Mouse (Mus musculus) midbrain, embryonic 14.5 days (tissue): ENCODE measurements around the gene Vps29. TPM values are rescaled to one million over a fixed set of nuclear protein-coding genes. Genes with fewer than 3 reads are reported as not detected.
A peak's percentile ranks its signal among the peaks of the same experiment; 100 is the strongest.

Source experiments
- ATAC-seq: fragments of 200-750 bp; cut with Nextera tagmentation; 2 replicates; pipeline ENCODE4 v1.8.0; 2017; ENCODE audit warnings: moderate number of reproducible peaks, moderate library complexity; ENCODE audit not compliant: low FRiP score, low TSS enrichment
- DNase-seq: peaks from one replicate; pipeline ENCODE4 v3.0.0-alpha.2; 2015
- H3K27ac ChIP-seq: fragments of 300-500 bp; sonication (generic); replicated peaks from 2 replicates; pipeline ENCODE4 v1.5.1; 2014; ENCODE audit warnings: mild to moderate bottlenecking, low read depth, low read length, moderate library complexity
- H3K27me3 ChIP-seq: fragments of 300-500 bp; sonication (generic); 2 replicates; pipeline ENCODE4 v1.6.1; 2014; ENCODE audit warnings: low read length, control low read depth, mixed read lengths; ENCODE audit not compliant: control insufficient read depth, insufficient read depth
- H3K36me3 ChIP-seq: fragments of 300-500 bp; sonication (generic); 2 replicates; pipeline ENCODE4 v1.6.1; 2014; ENCODE audit warnings: low read length, control low read depth; ENCODE audit not compliant: control insufficient read depth, insufficient read depth
- H3K4me1 ChIP-seq: fragments of 300-500 bp; sonication (generic); 2 replicates; pipeline ENCODE4 v1.6.1; 2014; ENCODE audit warnings: mild to moderate bottlenecking, antibody characterized with exemption, low read length, control low read depth; ENCODE audit not compliant: control insufficient read depth, insufficient read depth
- H3K4me2 ChIP-seq: fragments of 300-500 bp; sonication (generic); 2 replicates; pipeline ENCODE4 v1.6.1; 2014; ENCODE audit warnings: mild to moderate bottlenecking, low read length, moderate library complexity
- H3K4me3 ChIP-seq: fragments of 300-500 bp; sonication (generic); replicated peaks from 2 replicates; pipeline ENCODE4 v1.5.1; 2014; ENCODE audit warnings: low read depth, low read length
- H3K9ac ChIP-seq: fragments of 300-500 bp; sonication (generic); replicated peaks from 2 replicates; pipeline ENCODE4 v1.6.1; 2014; ENCODE audit warnings: mild to moderate bottlenecking, low read length, moderate library complexity
- H3K9me3 ChIP-seq: fragments of 300-500 bp; sonication (generic); 2 replicates; pipeline ENCODE4 v1.6.1; 2016; ENCODE audit warnings: low read length, control low read depth, mixed read lengths; ENCODE audit not compliant: control insufficient read depth
- WGBS: fragments of 180-500 bp; shearing (Covaris S2); extraction: QIAGEN DNeasy Blood & Tissue Kit; methylation state at CpG from one replicate; pipeline ENCODE4 v1.1.7; 2014; 5-methylcytosine and 5-hydroxymethylcytosine counted together
- polyA plus RNA-seq: library from polyadenylated mRNA; unstranded; fragments of >200 nt; fragmentation: Nextera tagmentation; extraction: Ambion mirVana; gene quantifications from 2 replicates; pipeline ENCODE4 v1.2.1, GENCODE M21; 2014

Vps29 gene
- polyA plus RNA-seq, 1 experiment from 2014 or later: 324 TPM

DNA sequence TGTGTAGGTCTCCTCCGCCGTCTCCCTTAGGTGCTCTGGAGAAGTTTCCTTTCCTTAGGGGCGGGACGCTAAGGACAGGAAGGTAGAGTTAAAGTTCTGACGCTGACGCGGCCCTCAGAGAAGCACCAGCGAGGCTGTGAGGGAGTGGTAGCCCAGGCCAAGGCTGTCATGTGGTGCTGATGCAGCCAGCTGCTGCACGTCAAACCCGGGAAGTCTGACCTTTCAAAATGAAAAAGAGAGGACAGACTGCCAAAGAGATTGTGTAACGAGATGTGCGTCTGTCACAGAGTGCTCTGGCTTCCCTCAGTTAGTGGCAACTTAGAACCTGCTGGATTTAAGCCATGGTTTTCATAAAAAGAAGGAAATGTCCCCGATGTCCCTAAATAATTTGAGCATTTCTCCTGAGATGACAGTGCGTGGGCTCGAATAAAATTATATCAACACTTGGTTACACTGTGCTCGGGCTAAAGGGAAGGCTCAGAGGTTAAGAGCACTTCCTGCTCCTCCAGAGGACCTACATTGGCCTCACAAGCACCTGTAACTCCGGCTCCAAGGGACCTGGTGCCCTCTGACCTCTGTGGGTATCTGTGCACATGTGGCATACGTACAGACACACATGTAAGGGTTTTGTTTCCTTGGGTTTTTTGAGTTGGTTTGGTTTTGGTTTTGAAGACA is 46.6 kb downstream of the Vps29 start:
- Histone ChIP-seq H3K4me1 (no peaks in the 10 kb centered on the region), H3K9me3 (no peaks in the 10 kb centered on the region), H3K27me3 (no peaks in the 10 kb centered on the region), H3K4me2 (no peak overlapping the region), H3K9ac (no peak overlapping the region), H3K27ac (no peak overlapping the region), H3K4me3 (no peak overlapping the region), H3K36me3 (peaks cover 86% of the 10 kb centered on the region)
- DNase-seq (no peak), ATAC-seq (no peak)
- 88% methylated on average over 18 of the region's 18 CpGs for WGBS

DNA sequence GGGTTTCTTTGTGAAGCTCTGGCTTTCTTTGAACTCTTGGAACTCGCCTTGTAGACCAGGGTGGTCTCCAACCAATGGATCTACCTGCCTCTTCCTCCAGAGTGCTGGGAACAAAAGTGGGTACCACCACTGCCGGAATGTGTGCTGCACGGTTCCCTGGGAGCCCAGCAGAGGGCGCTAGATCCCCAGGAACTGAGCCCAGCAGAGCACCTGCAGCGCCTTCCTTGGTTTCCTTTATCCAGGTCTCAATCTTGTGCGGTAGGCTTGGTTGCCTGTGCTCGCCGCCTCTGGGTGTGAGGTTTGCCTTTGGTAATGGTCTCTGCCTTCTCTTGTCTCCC is 47.1 kb downstream of the Vps29 start:
- Histone ChIP-seq H3K9me3 (no peaks in the 10 kb centered on the region), H3K27me3 (no peaks in the 10 kb centered on the region), H3K4me3 (no peak overlapping the region), H3K27ac (no peak overlapping the region), H3K4me1 (no peaks in the 10 kb centered on the region), H3K36me3 (peaks cover 91% of the 10 kb centered on the region), H3K4me2 (no peak overlapping the region), H3K9ac (no peak overlapping the region)
- DNase-seq: peak; percentile 79
- 15% methylated on average over 8 of the region's 8 CpGs for WGBS
- no peak for ATAC-seq

DNA sequence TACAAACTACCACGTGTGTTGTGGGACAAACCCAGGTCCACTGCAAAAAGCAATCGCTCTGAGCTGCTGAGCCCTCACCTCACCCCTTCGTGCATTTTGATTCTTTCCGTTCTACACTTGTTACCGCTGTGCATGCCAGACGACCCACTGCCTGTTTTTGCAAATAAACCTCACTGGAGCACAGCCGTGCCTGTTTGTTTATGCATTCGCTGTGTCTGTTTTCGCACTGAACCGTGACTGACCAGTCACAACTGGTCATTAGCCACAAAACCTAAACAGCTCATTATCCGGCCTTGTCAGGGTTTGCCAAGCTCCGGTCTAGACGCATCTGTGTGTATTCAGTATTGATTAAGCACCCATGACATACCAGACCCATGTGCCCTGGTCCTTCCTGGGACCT is 48.0 kb downstream of the Vps29 start:
- Histone ChIP-seq H3K4me2 (no peak overlapping the region), H3K4me3 (no peak overlapping the region), H3K9me3 (no peaks in the 10 kb centered on the region), H3K4me1 (no peaks in the 10 kb centered on the region), H3K9ac (no peak overlapping the region), H3K36me3 (peaks cover 92% of the 10 kb centered on the region), H3K27ac (no peak overlapping the region), H3K27me3 (no peaks in the 10 kb centered on the region)
- DNase-seq (no peak), ATAC-seq (no peak)
- WGBS: 82% methylated on average over 13 of the region's 13 CpGs

DNA sequence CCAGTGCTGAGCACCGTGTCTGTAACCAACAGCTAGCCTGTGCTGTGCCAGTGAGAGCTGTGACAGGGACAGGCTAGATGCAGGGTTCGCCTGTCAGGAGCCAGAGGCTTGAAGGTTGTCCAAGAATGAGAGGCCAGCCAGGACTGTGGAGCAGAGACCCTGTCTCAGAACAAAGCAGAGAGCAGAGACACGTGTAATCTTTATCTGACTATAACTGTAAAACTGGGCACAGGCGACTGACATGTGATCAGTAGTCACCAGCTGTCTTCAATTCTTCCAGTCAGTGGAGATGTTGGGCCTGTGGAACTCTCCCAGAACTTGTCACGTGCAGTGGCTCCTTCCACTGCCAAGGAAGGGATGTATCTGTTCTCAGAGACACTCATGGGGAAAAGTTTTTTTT is 48.6 kb downstream of the Vps29 start:
- Histone ChIP-seq H3K36me3 (peaks cover 90% of the 10 kb centered on the region), H3K9ac (no peak overlapping the region), H3K9me3 (no peaks in the 10 kb centered on the region), H3K27ac (no peak overlapping the region), H3K4me2 (no peak overlapping the region), H3K27me3 (no peaks in the 10 kb centered on the region), H3K4me3 (no peak overlapping the region), H3K4me1 (no peaks in the 10 kb centered on the region)
- DNase-seq (no peak), ATAC-seq (no peak)
- WGBS: 92% methylated on average over 5 of the region's 5 CpGs

DNA sequence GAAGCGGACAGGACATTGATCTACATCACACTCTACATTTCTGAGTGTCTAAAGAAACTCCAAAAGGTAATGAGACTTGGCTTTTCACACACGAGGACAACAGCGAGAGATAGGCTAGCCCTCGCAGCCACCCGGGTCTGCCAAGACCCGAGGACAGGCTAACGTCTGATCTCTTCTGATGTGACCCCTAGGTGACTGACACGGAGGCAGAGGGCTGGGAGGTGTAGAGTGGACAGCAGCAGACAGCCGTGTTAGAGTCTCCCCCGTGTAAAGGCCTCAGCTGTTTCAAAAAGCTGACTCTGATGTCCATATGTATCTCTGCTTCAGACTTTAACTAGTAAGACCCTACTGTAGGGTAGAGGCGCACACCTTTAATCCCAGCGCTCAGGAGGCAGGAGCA is 49.2 kb downstream of the Vps29 start:
- peaks cover 86% of the 10 kb centered on the region for H3K36me3 ChIP-seq
- no peak for DNase-seq
- H3K4me3 ChIP-seq: no peak overlapping the region
- H3K9ac ChIP-seq: no peak overlapping the region
- H3K4me1 ChIP-seq: no peaks in the 10 kb centered on the region
- no peak for ATAC-seq
- H3K27ac ChIP-seq: no peak overlapping the region
- no peaks in the 10 kb centered on the region for H3K27me3 ChIP-seq
- 97% methylated on average over 12 of the region's 12 CpGs for WGBS
- H3K9me3 ChIP-seq: no peaks in the 10 kb centered on the region
- H3K4me2 ChIP-seq: no peak overlapping the region

DNA sequence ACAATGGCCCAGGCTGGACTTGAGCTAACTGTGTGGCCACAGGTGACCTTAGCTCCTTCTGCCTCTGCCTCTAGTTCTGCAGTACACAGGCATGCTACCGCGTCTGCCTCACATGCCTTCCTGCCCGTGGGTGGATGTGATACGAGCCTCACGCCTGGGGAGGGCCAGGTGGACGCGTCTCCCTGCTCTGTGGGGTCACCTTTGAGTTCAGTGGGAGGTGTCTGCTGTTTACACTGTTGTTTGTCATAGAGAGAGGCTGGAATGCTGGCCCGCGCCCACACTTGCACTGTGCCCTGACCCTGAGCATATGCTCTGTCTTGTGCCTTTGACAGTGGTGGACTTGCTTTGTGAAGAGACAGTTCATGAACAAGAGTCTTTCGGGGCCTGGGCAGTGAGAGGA is 51.4 kb downstream of the Vps29 start:
- Histone ChIP-seq H3K9me3 (no peaks in the 10 kb centered on the region), H3K4me2 (no peak overlapping the region), H3K27ac (no peak overlapping the region), H3K4me3 (no peak overlapping the region), H3K4me1 (no peaks in the 10 kb centered on the region), H3K36me3 (peaks cover 70% of the 10 kb centered on the region), H3K27me3 (no peaks in the 10 kb centered on the region), H3K9ac (no peak overlapping the region)
- DNase-seq (no peak), ATAC-seq (no peak)
- WGBS: 96% methylated on average over 10 of the region's 10 CpGs

DNA sequence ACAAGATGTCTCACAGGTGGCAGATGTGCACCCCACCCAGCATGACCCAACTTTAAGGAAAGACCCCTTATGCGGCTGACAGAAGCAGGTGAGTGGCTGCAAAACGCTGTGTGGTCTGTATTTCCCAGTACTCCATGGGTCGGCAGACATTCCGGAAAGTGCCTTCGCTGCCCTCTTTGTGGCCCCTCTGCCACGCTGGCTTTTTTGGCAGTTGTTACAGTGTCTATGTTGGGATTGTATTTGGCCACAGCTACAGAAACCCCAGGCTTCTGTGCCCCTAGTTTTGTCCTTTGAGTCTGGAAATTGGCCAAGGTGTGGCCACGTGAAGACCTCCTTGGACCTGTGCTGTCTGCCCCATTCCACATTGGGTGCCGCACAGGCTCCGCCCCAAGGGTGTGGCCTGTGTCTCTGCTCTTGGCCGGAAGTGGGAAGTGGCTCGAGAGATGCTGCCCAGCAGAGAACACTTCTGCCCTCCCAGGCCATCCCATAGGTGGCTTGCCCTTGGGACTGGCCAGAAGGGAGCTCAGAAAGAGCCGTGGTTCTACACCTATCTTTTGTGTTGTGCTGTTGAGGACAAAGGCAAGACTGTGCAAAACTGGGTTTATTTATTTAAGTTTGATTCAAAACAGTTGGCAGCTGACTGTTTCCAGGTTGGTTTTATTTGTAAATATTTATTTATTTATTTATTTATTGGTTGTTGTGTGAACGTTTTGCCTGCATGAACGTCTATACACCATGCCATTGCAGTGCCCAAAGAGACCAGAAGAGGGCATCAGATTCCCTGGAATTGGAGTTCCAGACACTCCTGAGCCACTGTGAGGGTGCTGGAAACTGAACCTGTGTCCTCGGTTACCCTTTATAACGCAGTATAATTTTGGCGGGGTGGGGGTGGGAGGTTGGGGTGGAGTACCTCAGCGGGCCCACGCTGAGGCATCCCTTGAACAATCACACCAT is 55.8 kb downstream of the Vps29 start:
- 88% methylated on average over 19 of the region's 19 CpGs for WGBS
- no peak overlapping the region for H3K4me3 ChIP-seq
- ATAC-seq: no peak
- H3K27me3 ChIP-seq: no peaks in the 10 kb centered on the region
- no peak overlapping the region for H3K9ac ChIP-seq
- H3K27ac ChIP-seq: no peak overlapping the region
- peaks cover 32% of the 10 kb centered on the region for H3K36me3 ChIP-seq
- H3K4me2 ChIP-seq: no peak overlapping the region
- no peaks in the 10 kb centered on the region for H3K9me3 ChIP-seq
- DNase-seq: no peak
- H3K4me1 ChIP-seq: no peaks in the 10 kb centered on the region

DNA sequence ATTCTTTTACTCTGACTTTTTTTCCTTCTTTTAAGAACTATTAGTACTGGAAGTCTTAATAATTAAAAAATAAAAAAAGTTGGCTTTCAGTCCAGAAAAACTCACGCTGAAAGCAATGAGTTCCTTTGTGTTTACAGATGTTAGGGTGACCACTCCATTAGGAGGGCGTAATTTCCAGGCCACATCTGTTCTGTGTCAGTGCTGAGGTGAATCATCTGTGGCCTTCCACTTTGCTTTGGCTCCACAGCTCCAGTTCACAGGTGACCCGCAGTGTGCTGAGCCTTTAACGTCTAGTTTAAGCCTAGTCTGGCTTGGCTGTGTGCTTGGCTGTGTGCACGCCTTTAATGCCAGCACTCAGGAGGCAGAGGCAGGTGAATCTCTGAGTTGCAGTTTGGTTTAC is 57.7 kb downstream of the Vps29 start:
- Histone ChIP-seq H3K4me2 (no peak overlapping the region), H3K9me3 (no peaks in the 10 kb centered on the region), H3K4me1 (no peaks in the 10 kb centered on the region), H3K4me3 (no peak overlapping the region), H3K27me3 (no peaks in the 10 kb centered on the region), H3K36me3 (peaks cover 12% of the 10 kb centered on the region), H3K27ac (no peak overlapping the region), H3K9ac (no peak overlapping the region)
- 87% methylated on average over 5 of the region's 5 CpGs for WGBS
- no peak for ATAC-seq
- DNase-seq: no peak

DNA sequence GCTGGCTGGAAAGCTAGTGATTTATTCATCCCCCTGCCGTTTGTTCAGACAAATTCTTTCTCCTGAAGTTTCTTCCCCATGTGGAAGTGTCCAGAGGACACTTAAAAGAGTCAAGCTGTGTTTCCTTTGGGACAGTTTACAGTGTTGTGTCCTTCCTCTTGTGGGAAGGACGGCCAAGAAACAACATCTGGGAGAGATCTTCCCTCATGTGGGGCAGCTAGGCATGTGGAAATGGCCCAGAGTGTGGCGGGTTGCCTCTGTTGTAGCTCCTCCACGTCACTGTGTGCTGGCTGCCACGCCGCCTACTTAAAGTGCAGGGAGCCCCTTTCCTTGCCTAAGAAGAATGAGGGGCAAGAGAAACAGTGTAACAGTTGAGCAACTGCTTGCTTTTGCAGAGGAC is 58.7 kb downstream of the Vps29 start:
- no peak overlapping the region for H3K4me3 ChIP-seq
- no peak overlapping the region for H3K9ac ChIP-seq
- H3K36me3 ChIP-seq: peaks cover 6% of the 10 kb centered on the region; the same call in 1 of the 2 replicates
- 66% methylated on average over 6 of the region's 6 CpGs for WGBS
- H3K27me3 ChIP-seq: no peaks in the 10 kb centered on the region
- H3K27ac ChIP-seq: no peak overlapping the region
- H3K9me3 ChIP-seq: no peaks in the 10 kb centered on the region
- H3K4me2 ChIP-seq: no peak overlapping the region
- DNase-seq (no peak), ATAC-seq (no peak)
- no peaks in the 10 kb centered on the region for H3K4me1 ChIP-seq
